Mouse (Mus musculus): Measurements from ENCODE around the gene Kcnq1. TPM values are rescaled to one million over a fixed set of nuclear protein-coding genes. Genes with fewer than 3 reads are reported as not detected.

The Kcnq1 gene
- polyA plus RNA-seq, 1 experiment from 2014 or later, result 1.5 TPM

DNA sequence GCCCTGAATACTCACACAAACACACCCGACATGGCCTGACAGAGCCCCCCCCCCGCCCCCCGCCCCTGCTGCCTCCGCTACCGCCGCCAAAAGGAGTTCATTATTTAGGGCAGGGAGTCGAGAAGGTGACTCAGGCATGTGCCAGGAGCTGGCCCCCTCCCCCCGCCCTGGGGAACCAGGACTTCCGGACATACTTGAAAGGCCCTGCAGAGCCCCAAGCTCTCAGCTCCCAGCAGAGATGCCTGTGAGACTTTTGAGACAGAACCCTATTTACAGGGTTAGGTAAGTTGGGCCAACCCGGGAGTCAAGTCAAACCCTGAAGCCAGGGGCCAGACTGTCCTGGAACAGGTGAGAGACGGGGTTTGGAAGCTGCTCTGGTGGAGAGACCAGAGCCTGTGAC lies 355.8 kb downstream of the Kcnq1 start:
- Histone ChIP-seq H3K27ac (replicated peaks; ENCODE audit: low read depth, low read length) (peak overlapping the region; percentile 76), H3K36me3 (ENCODE audit: control insufficient read depth, insufficient read depth, low read length) (no peaks in the 10 kb centered on the region), H3K27me3 (ENCODE audit: control insufficient read depth, insufficient read depth, low read length) (no peaks in the 10 kb centered on the region), H3K4me3 (ENCODE audit: low read depth, low read length) (no peak overlapping the region), H3K9ac (ENCODE audit: low read length) (no peak overlapping the region), H3K9me3 (ENCODE audit: control insufficient read depth, low read length) (peaks cover 20% of the 10 kb centered on the region), H3K4me1 (ENCODE audit: control insufficient read depth, insufficient read depth, low read length) (peaks cover 23% of the 10 kb centered on the region; the same call in 1 of the 2 replicates), H3K4me2 (ENCODE audit: low read depth, severe bottlenecking) (peak overlapping the region; percentile 30; the same call in 1 of the 2 replicates)
- 32% methylated on average over 11 of the region's 11 CpGs for WGBS
- ATAC-seq (ENCODE audit: insufficient number of reproducible peaks, low FRiP score, low TSS enrichment, low read depth) (no peak), DNase-seq (ENCODE audit: low spot score) (peak; percentile 56)

DNA sequence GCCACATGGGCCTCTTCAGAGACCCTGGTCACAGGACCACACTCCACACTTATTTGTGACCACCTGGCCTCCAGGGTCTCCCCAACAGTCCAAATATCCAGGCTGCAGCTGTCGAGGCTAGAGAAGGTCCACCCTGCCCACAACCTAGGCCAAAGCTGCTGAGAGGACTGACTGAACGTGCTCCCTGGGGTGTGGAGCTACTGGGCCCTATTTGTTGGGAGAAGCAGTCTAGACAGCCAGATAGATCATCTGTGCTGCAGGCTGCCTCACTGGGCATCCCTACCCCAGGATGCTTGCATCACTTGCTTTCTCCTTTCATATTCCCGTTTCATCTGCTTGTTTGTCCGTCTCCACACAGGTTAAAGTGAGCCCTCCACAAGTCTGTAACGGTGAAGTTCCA lies 356.4 kb downstream of the Kcnq1 start:
- Histone ChIP-seq H3K27ac (replicated peaks; ENCODE audit: low read depth, low read length) (peak overlapping the region; percentile 76), H3K9ac (ENCODE audit: low read length) (no peak overlapping the region), H3K4me1 (ENCODE audit: control insufficient read depth, insufficient read depth, low read length) (peaks cover 28% of the 10 kb centered on the region), H3K27me3 (ENCODE audit: control insufficient read depth, insufficient read depth, low read length) (no peaks in the 10 kb centered on the region), H3K36me3 (ENCODE audit: control insufficient read depth, insufficient read depth, low read length) (no peaks in the 10 kb centered on the region), H3K4me2 (ENCODE audit: low read depth, severe bottlenecking) (no peak overlapping the region; the same call in 1 of the 2 replicates), H3K4me3 (ENCODE audit: low read depth, low read length) (no peak overlapping the region), H3K9me3 (ENCODE audit: control insufficient read depth, low read length) (peaks cover 20% of the 10 kb centered on the region)
- no peak for ATAC-seq (ENCODE audit: insufficient number of reproducible peaks, low FRiP score, low TSS enrichment, low read depth)
- no peak for DNase-seq (ENCODE audit: low spot score)
- WGBS, result 75% methylated on average over 5 of the region's 5 CpGs

- H3K4me1 ChIP-seq (ENCODE audit: control insufficient read depth, insufficient read depth, low read length), result peaks cover 29% of the 10 kb centered on the region
- ATAC-seq (ENCODE audit: insufficient number of reproducible peaks, low FRiP score, low TSS enrichment, low read depth) (no peak), DNase-seq (ENCODE audit: low spot score) (peak; percentile 92)
- H3K27me3 ChIP-seq (ENCODE audit: control insufficient read depth, insufficient read depth, low read length), result no peaks in the 10 kb centered on the region
- H3K4me2 ChIP-seq (ENCODE audit: low read depth, severe bottlenecking), result no peak overlapping the region
- no peak overlapping the region for H3K9ac ChIP-seq (ENCODE audit: low read length)
- no peaks in the 10 kb centered on the region for H3K36me3 ChIP-seq (ENCODE audit: control insufficient read depth, insufficient read depth, low read length)
- 32% methylated on average over 11 of the region's 11 CpGs for WGBS
- peaks cover 20% of the 10 kb centered on the region for H3K9me3 ChIP-seq (ENCODE audit: control insufficient read depth, low read length)
- H3K4me3 ChIP-seq (ENCODE audit: low read depth, low read length), result no peak overlapping the region
- peak overlapping the region; percentile 80 for H3K27ac ChIP-seq (replicated peaks; ENCODE audit: low read depth, low read length)
Observed at GRCm38 (mm10) chr7:143463865-143464415, 357.8 kb downstream of the Kcnq1 start.

DNA sequence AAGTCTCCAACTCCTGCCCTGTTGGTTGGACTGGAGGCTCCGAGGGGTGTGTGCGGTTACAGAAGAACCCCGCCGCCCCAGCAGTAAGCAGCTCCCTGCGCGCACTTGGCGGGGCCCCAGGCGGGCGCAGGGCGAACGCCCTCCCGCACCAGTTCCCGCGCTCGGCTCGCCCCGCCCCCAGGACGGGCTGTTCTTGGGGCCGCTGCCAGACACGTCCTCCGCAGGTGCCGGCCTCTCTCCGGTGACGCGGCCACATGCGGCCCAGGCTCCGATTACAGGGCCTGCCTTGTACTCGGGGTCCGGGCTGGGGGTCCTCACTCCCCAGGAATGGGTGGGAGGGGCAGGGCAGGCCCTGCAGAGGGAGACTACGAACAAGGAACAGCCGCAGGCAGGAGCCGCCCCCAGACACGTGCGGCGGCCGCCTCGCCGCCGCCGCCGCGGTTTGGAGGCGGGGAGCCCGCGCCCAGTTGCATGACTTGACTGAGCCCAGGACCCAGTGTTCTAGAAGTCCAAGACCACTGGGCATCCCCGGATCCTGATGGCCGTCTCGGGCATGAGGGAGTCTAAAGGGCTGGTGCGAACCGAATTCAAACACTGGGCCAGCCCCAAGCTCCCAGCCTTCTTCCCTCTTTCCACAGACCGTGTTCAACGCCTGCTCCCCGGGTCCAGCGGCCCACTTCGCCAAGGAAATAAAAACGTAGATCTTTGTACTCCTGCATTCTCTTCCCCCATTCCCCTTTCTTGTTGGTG lies 358.8 kb downstream of the Kcnq1 start:
- Histone ChIP-seq H3K9ac (ENCODE audit: low read length) (peak overlapping the region; percentile 51), H3K27ac (replicated peaks; ENCODE audit: low read depth, low read length) (peak overlapping the region; percentile 80), H3K36me3 (ENCODE audit: control insufficient read depth, insufficient read depth, low read length) (no peaks in the 10 kb centered on the region), H3K4me1 (ENCODE audit: control insufficient read depth, insufficient read depth, low read length) (peaks cover 29% of the 10 kb centered on the region), H3K27me3 (ENCODE audit: control insufficient read depth, insufficient read depth, low read length) (no peaks in the 10 kb centered on the region), H3K9me3 (ENCODE audit: control insufficient read depth, low read length) (peaks cover 12% of the 10 kb centered on the region), H3K4me2 (ENCODE audit: low read depth, severe bottlenecking) (peak overlapping the region; percentile 43), H3K4me3 (ENCODE audit: low read depth, low read length) (0 out of 2 replicates have a peak overlapping the region, but pooled peaks have one; percentile 5)
- WGBS, result 21% methylated on average over 56 of the region's 56 CpGs
- ATAC-seq (ENCODE audit: insufficient number of reproducible peaks, low FRiP score, low TSS enrichment, low read depth) (peak; percentile 59), DNase-seq (ENCODE audit: low spot score) (peak; percentile 85)

DNA sequence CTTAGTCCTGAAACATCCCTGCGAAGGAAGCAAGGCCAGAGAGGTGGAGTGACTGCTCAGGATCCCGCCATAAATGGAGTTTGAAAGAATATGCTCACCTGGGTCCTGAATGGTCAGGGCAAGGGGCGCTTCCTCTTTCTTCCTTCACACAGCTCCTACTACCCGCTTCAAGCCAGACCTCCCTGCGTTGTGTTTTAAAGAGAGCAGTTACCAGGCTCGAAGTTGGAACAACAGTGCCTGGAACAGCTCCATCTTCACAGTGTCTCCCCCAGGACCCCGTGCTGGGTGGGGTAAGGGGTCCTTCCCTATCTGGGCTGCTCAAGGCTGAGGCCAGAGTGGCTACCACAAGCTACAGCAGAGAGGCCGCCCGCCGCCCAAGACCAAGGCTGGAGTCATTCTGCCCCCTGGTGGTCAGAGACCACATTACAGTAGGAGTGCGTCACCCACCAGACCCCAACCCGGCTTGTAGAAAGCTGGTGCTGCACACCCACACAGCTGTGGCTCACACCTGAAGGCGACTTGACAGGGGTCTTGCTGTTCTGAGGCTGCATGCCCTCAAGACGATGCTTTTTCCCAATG lies 360.0 kb downstream of the Kcnq1 start:
- Histone ChIP-seq H3K4me2 (ENCODE audit: low read depth, severe bottlenecking) (no peak overlapping the region), H3K9ac (ENCODE audit: low read length) (no peak overlapping the region), H3K27me3 (ENCODE audit: control insufficient read depth, insufficient read depth, low read length) (no peaks in the 10 kb centered on the region), H3K9me3 (ENCODE audit: control insufficient read depth, low read length) (no peaks in the 10 kb centered on the region; the same call in none of the 2 replicates), H3K27ac (replicated peaks; ENCODE audit: low read depth, low read length) (no peak overlapping the region), H3K36me3 (ENCODE audit: control insufficient read depth, insufficient read depth, low read length) (no peaks in the 10 kb centered on the region), H3K4me1 (ENCODE audit: control insufficient read depth, insufficient read depth, low read length) (peaks cover 29% of the 10 kb centered on the region), H3K4me3 (ENCODE audit: low read depth, low read length) (no peak overlapping the region)
- peak; percentile 95 for DNase-seq (ENCODE audit: low spot score)
- no peak for ATAC-seq (ENCODE audit: insufficient number of reproducible peaks, low FRiP score, low TSS enrichment, low read depth)
- 26% methylated on average over 14 of the region's 14 CpGs for WGBS

DNA sequence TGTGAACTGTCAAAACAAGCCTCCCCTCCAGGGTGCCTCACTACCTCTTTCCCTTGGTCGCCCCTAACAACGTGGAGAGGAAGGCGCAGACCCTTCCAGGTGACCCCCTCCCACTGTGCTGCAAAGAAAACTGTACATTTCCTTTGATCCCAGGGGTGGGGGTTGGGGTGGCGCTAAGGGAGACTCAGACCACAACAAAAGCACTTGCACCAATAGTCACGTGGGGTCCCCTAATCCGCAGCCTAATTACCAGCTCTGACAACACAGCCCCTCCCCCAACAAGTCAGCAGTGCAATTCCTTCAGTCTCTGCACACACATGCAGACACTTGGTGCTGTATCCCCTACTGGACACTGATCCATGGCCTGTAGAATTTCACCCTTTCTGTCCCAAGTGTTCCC lies 361.6 kb downstream of the Kcnq1 start:
- Histone ChIP-seq H3K4me2 (ENCODE audit: low read depth, severe bottlenecking) (no peak overlapping the region), H3K36me3 (ENCODE audit: control insufficient read depth, insufficient read depth, low read length) (no peaks in the 10 kb centered on the region), H3K27me3 (ENCODE audit: control insufficient read depth, insufficient read depth, low read length) (no peaks in the 10 kb centered on the region), H3K9me3 (ENCODE audit: control insufficient read depth, low read length) (no peaks in the 10 kb centered on the region; the same call in 1 of the 2 replicates), H3K9ac (ENCODE audit: low read length) (no peak overlapping the region), H3K27ac (replicated peaks; ENCODE audit: low read depth, low read length) (no peak overlapping the region), H3K4me3 (ENCODE audit: low read depth, low read length) (no peak overlapping the region), H3K4me1 (ENCODE audit: control insufficient read depth, insufficient read depth, low read length) (peaks cover 21% of the 10 kb centered on the region)
- DNase-seq (ENCODE audit: low spot score), result no peak
- ATAC-seq (ENCODE audit: insufficient number of reproducible peaks, low FRiP score, low TSS enrichment, low read depth), result no peak
- WGBS, result 11% methylated on average over 6 of the region's 6 CpGs

DNA sequence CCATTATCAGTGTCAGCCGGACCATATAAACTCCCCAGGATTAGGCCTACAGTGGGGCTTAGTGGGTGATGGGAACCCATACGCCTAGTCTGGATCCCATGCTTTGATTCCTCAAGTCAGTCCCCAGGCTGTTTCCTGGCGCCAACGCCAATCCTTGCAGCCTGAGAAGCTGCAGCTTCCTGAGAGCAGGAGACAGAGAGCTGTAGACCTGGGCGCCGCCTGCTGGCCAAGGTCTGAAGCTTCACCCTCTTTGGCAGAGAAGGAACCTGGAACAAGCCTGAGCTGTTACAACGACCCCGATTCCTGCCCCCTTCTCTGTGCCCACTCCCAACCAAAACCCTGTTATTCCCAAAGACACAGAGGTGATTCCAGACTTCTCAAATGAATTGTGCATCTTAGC lies 363.8 kb downstream of the Kcnq1 start:
- ATAC-seq (ENCODE audit: insufficient number of reproducible peaks, low FRiP score, low TSS enrichment, low read depth) (no peak), DNase-seq (ENCODE audit: low spot score) (peak; percentile 90)
- H3K27ac ChIP-seq (replicated peaks; ENCODE audit: low read depth, low read length), result no peak overlapping the region
- H3K4me2 ChIP-seq (ENCODE audit: low read depth, severe bottlenecking), result no peak overlapping the region
- 25% methylated on average over 8 of the region's 8 CpGs for WGBS
- H3K27me3 ChIP-seq (ENCODE audit: control insufficient read depth, insufficient read depth, low read length), result no peaks in the 10 kb centered on the region
- H3K36me3 ChIP-seq (ENCODE audit: control insufficient read depth, insufficient read depth, low read length), result no peaks in the 10 kb centered on the region
- H3K9me3 ChIP-seq (ENCODE audit: control insufficient read depth, low read length), result no peaks in the 10 kb centered on the region
- peaks cover 12% of the 10 kb centered on the region for H3K4me1 ChIP-seq (ENCODE audit: control insufficient read depth, insufficient read depth, low read length)
- H3K9ac ChIP-seq (ENCODE audit: low read length), result no peak overlapping the region
- H3K4me3 ChIP-seq (ENCODE audit: low read depth, low read length), result no peak overlapping the region

DNA sequence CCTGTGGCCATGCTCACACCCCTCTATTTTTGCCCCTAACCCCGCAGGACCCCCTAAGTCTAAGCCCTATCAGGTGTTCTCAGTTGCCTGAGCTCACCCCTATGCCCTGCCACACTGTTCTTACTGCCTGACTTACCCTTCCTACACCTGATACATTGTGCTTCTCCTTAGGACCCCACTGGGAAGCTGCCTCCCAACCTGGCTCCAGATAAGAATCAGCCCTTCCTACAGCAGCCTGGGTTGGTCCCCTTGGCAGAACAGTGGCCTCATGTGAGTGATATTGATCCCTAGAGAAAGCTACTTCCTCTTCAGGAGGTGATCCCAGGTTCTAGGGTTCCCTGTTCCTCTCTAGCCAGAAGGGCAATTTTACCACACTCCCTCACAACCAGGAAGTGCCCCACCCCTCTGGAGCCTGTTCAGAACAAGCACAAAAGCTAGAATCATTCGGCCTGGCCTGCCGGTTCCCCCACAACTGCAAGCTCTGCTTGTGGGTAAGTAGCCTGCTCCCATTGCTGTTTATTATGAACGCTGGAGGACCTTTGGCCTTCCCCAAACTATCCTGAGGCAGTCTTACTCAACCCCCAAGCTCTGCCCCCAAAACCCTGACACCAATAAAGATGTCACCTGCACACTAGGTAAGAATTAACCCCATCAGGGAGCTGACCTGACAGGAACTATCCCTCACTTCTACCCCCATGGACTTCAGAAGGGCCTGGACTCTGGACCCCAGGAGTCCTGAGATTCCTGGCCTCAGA lies 367.4 kb downstream of the Kcnq1 start, which contains the start of gene Slc22a18:
Gene Slc22a18, plus strand, starts transcription at position 390 of the 755 bp plus-strand sequence.
- Histone ChIP-seq H3K27me3 (ENCODE audit: control insufficient read depth, insufficient read depth, low read length) (no peaks in the 10 kb centered on the region), H3K4me1 (ENCODE audit: control insufficient read depth, insufficient read depth, low read length) (no peaks in the 10 kb centered on the region), H3K9ac (ENCODE audit: low read length) (no peak within 1 kb of the TSS), H3K27ac (replicated peaks; ENCODE audit: low read depth, low read length) (no peak within 1 kb of the TSS), H3K9me3 (ENCODE audit: control insufficient read depth, low read length) (no peaks in the 10 kb centered on the region), H3K4me2 (ENCODE audit: low read depth, severe bottlenecking) (peak within 1 kb of the TSS; percentile 17; the same call in 1 of the 2 replicates), H3K4me3 (ENCODE audit: low read depth, low read length) (no peak within 1 kb of the TSS), H3K36me3 (ENCODE audit: control insufficient read depth, insufficient read depth, low read length) (no peaks in the 10 kb centered on the region)
- no peak for DNase-seq (ENCODE audit: low spot score)
- no peak for ATAC-seq (ENCODE audit: insufficient number of reproducible peaks, low FRiP score, low TSS enrichment, low read depth)
- 49% methylated on average over 4 of the region's 4 CpGs for WGBS

Data from limb, embryonic 11.5 days (tissue).